Mouse (Mus musculus) intestine, postnatal 0 days (tissue): ENCODE data around the gene Dnah1. TPM values are rescaled to one million over a fixed set of nuclear protein-coding genes. Genes with fewer than 3 reads are reported as not detected.
A peak's percentile ranks its signal among the peaks of the same experiment; 100 is the strongest.

Experiments used
- ATAC-seq: fragments of 200-750 bp; cut with Nextera tagmentation; 2 replicates; pipeline ENCODE4 v1.8.0; 2017; ENCODE audit warnings: mild to moderate bottlenecking, moderate TSS enrichment, moderate library complexity
- H3K27ac ChIP-seq: fragments of 300-500 bp; sonication (generic); 2 replicates; pipeline ENCODE4 v1.5.1; 2014; ENCODE audit warnings: mild to moderate bottlenecking, low read depth, low read length, moderate library complexity
- H3K27me3 ChIP-seq: fragments of 300-500 bp; sonication (generic); replicated peaks from 2 replicates; pipeline ENCODE4 v1.6.1; 2014; ENCODE audit warnings: low read length, mixed read lengths; ENCODE audit not compliant: control insufficient read depth, insufficient read depth
- H3K36me3 ChIP-seq: fragments of 300-500 bp; sonication (generic); 2 replicates; pipeline ENCODE4 v1.6.1; 2014; ENCODE audit warnings: mild to moderate bottlenecking, moderate library complexity; ENCODE audit not compliant: control insufficient read depth, insufficient read depth
- H3K4me1 ChIP-seq: fragments of 300-500 bp; sonication (generic); replicated peaks from 2 replicates; pipeline ENCODE4 v1.6.1; 2014; ENCODE audit warnings: antibody characterized with exemption, low read length, mixed read lengths; ENCODE audit not compliant: control insufficient read depth, insufficient read depth
- H3K4me2 ChIP-seq: fragments of 300-500 bp; sonication (generic); replicated peaks from 2 replicates; pipeline ENCODE4 v1.6.1; 2014; ENCODE audit warnings: low read depth, mild to moderate bottlenecking, moderate library complexity
- H3K4me3 ChIP-seq: fragments of 300-500 bp; sonication (generic); 2 replicates; pipeline ENCODE4 v1.5.1; 2014; ENCODE audit warnings: low read depth, low read length
- H3K9ac ChIP-seq: fragments of 300-500 bp; sonication (generic); 2 replicates; pipeline ENCODE4 v1.6.1; 2014; ENCODE audit warnings: mild to moderate bottlenecking, low read depth, low read length
- H3K9me3 ChIP-seq: fragments of 300-500 bp; sonication (generic); 2 replicates; pipeline ENCODE4 v1.6.1; 2016; ENCODE audit warnings: mixed run types; ENCODE audit not compliant: control insufficient read depth
- CTCF ChIP-seq: sonication (generic); IDR thresholded peaks from 2 replicates; pipeline ENCODE4 v1.5.1; 2016; ENCODE audit warnings: low read depth, mild to moderate bottlenecking, control low read depth, antibody characterized with exemption, moderate library complexity
- WGBS: fragments of 180-500 bp; shearing (Covaris S2); extraction: QIAGEN DNeasy Blood & Tissue Kit; methylation state at CpG from one replicate; pipeline ENCODE4 v1.1.7; 2014; 5-methylcytosine and 5-hydroxymethylcytosine counted together
- polyA plus RNA-seq: library from polyadenylated mRNA; unstranded; fragments of >200 nt; fragmentation: Nextera tagmentation; extraction: Ambion mirVana; gene quantifications from 2 replicates; pipeline ENCODE4 v1.2.1, GENCODE M21; 2015

The Dnah1 gene
- 0.30 and 0.57 TPM in 2 replicates for polyA plus RNA-seq

GRCm38 (mm10) chr14:31323849-31324792 lies at the start of gene Dnah1:
TSS of gene Dnah1 (minus strand) at chr14:31323896.
- peak within 1 kb of the TSS; percentile 25 for H3K4me3 ChIP-seq
- H3K27ac ChIP-seq: no peak within 1 kb of the TSS
- H3K9me3 ChIP-seq: no peaks in the 10 kb centered on the region
- ATAC-seq: 0 out of 2 replicates have a peak, but pooled peaks have one; percentile 13
- H3K4me2 ChIP-seq: peak within 1 kb of the TSS; percentile 67
- H3K27me3 ChIP-seq: no peaks in the 10 kb centered on the region
- TF ChIP-seq CTCF: no peak
- H3K36me3 ChIP-seq: no peaks in the 10 kb centered on the region
- WGBS: 31% methylated on average over 28 of the region's 28 CpGs
- 0 out of 2 replicates have a peak within 1 kb of the TSS, but pooled peaks have one; percentile 32 for H3K9ac ChIP-seq
- H3K4me1 ChIP-seq: no peaks in the 10 kb centered on the region

- H3K4me2 ChIP-seq: no peak overlapping the region
- no peak for TF ChIP-seq CTCF
- WGBS: 86% methylated on average over 3 of the region's 3 CpGs
- no peaks in the 10 kb centered on the region for H3K9me3 ChIP-seq
- H3K27me3 ChIP-seq: no peaks in the 10 kb centered on the region
- no peak overlapping the region for H3K4me3 ChIP-seq
- no peak overlapping the region for H3K27ac ChIP-seq
- no peak overlapping the region for H3K9ac ChIP-seq
- no peaks in the 10 kb centered on the region for H3K4me1 ChIP-seq
- peaks cover 72% of the 10 kb centered on the region for H3K36me3 ChIP-seq
- ATAC-seq: no peak
These were observed 45.7 kb upstream of the Dnah1 start for GRCm38 (mm10) chr14:31369377-31369776.

GRCm38 (mm10) chr14:31367951-31368350 lies 44.3 kb upstream of the Dnah1 start:
- H3K4me3 ChIP-seq: no peak overlapping the region
- H3K36me3 ChIP-seq: peaks cover 74% of the 10 kb centered on the region
- no peak for TF ChIP-seq CTCF
- no peak overlapping the region for H3K4me2 ChIP-seq
- no peak overlapping the region for H3K27ac ChIP-seq
- no peak overlapping the region for H3K9ac ChIP-seq
- no peaks in the 10 kb centered on the region for H3K4me1 ChIP-seq
- H3K9me3 ChIP-seq: no peaks in the 10 kb centered on the region
- H3K27me3 ChIP-seq: no peaks in the 10 kb centered on the region
- 67% methylated on average over 7 of the region's 7 CpGs for WGBS
- no peak for ATAC-seq

- H3K4me3 ChIP-seq: no peak overlapping the region
- no peak for ATAC-seq
- no peak overlapping the region for H3K27ac ChIP-seq
- no peak overlapping the region for H3K9ac ChIP-seq
- H3K36me3 ChIP-seq: peaks cover 71% of the 10 kb centered on the region
- peak; percentile 73 for TF ChIP-seq CTCF
- no peaks in the 10 kb centered on the region for H3K4me1 ChIP-seq
- H3K9me3 ChIP-seq: no peaks in the 10 kb centered on the region
- H3K27me3 ChIP-seq: no peaks in the 10 kb centered on the region
- H3K4me2 ChIP-seq: no peak overlapping the region
These were observed 41.7 kb upstream of the Dnah1 start for GRCm38 (mm10) chr14:31365350-31365749.

- no peak overlapping the region for H3K27ac ChIP-seq
- no peaks in the 10 kb centered on the region for H3K4me1 ChIP-seq
- H3K9ac ChIP-seq: no peak overlapping the region
- no peaks in the 10 kb centered on the region for H3K9me3 ChIP-seq
- H3K4me2 ChIP-seq: no peak overlapping the region
- peaks cover 67% of the 10 kb centered on the region for H3K36me3 ChIP-seq
- WGBS: 100% methylated on average over 4 of the region's 4 CpGs
- H3K27me3 ChIP-seq: no peaks in the 10 kb centered on the region
- ATAC-seq: no peak
- no peak for TF ChIP-seq CTCF
- H3K4me3 ChIP-seq: no peak overlapping the region
These were observed 40.9 kb upstream of the Dnah1 start for GRCm38 (mm10) chr14:31364589-31364988.

GRCm38 (mm10) chr14:31362236-31362635 lies 38.5 kb upstream of the Dnah1 start:
- TF ChIP-seq CTCF: no peak
- Histone ChIP-seq H3K4me3 (no peak overlapping the region), H3K9me3 (no peaks in the 10 kb centered on the region), H3K27ac (no peak overlapping the region), H3K4me2 (no peak overlapping the region), H3K36me3 (peaks cover 62% of the 10 kb centered on the region), H3K9ac (no peak overlapping the region), H3K27me3 (no peaks in the 10 kb centered on the region), H3K4me1 (no peaks in the 10 kb centered on the region)
- ATAC-seq: no peak
- WGBS: 88% methylated on average over 2 of the region's 2 CpGs
